Mouse (Mus musculus) myocyte (in vitro differentiated cells): ENCODE measurements around the gene Fbxl20. TPM values are rescaled to one million over a fixed set of nuclear protein-coding genes. Genes with fewer than 3 reads are reported as not detected.

ENCODE experiments used
- H3K27me3 ChIP-seq: one replicate; pipeline ENCODE4 v1.6.1; 2011; ENCODE audit not compliant: control insufficient read depth, insufficient read depth, insufficient read length
- H3K36me3 ChIP-seq: one replicate; pipeline ENCODE4 v1.6.1; 2011; ENCODE audit not compliant: control insufficient read depth, insufficient read depth
- H3K4me2 ChIP-seq: one replicate; pipeline ENCODE4 v1.6.1; 2011; ENCODE audit warnings: low read depth, control low read depth
- H3K4me3 ChIP-seq: one replicate; pipeline ENCODE4 v1.5.1; 2011; ENCODE audit warnings: mild to moderate bottlenecking, control low read depth, moderate library complexity
- H3K79me2 ChIP-seq: one replicate; pipeline ENCODE4 v1.6.1; 2011; ENCODE audit not compliant: control insufficient read depth, insufficient read depth
- H3ac ChIP-seq: one replicate; pipeline ENCODE4 v1.6.1; 2011; ENCODE audit not compliant: control insufficient read depth, insufficient read length
- CEBPB ChIP-seq: IDR thresholded peaks from 2 replicates; pipeline ENCODE4 v1.6.1; 2011; ENCODE audit warnings: mild to moderate bottlenecking, moderate library complexity; ENCODE audit not compliant: poor library complexity, insufficient read depth, severe bottlenecking
- E2F4 ChIP-seq: IDR thresholded peaks from one replicate; pipeline ENCODE4 v1.6.1; 2011; ENCODE audit warnings: mild to moderate bottlenecking, control low read depth, moderate library complexity; ENCODE audit not compliant: insufficient read depth
- MAX ChIP-seq: IDR thresholded peaks from one replicate; pipeline ENCODE4 v1.6.1; 2011; ENCODE audit warnings: low read depth, mild to moderate bottlenecking, control low read depth
- MYOD1 ChIP-seq, 3 experiments: IDR thresholded peaks; one replicate each; pipeline ENCODE4 v1.6.1; 2011; ENCODE audit warnings: control low read depth in 2 of 3, low read depth in 2 of 3, mild to moderate bottlenecking in 2 of 3, moderate library complexity in 1 of 3; ENCODE audit not compliant: insufficient read length in 2 of 3, control insufficient read depth in 1 of 3
- MYOG ChIP-seq, 3 experiments: IDR thresholded peaks; one replicate each; pipeline ENCODE4 v1.6.1; 2011; ENCODE audit warnings: control low read depth in 2 of 3, low read depth in 2 of 3, mild to moderate bottlenecking in 2 of 3; ENCODE audit not compliant: insufficient read length in 2 of 3, control insufficient read depth in 1 of 3, insufficient read depth in 1 of 3
- POLR2A ChIP-seq: IDR thresholded peaks from one replicate; pipeline ENCODE4 v1.6.1; 2011; ENCODE audit warnings: low read depth, mild to moderate bottlenecking, control low read depth, moderate library complexity; ENCODE audit not compliant: insufficient read length
- POLR2AphosphoS2 ChIP-seq: IDR thresholded peaks from one replicate; pipeline ENCODE4 v1.6.1; 2011; ENCODE audit warnings: low read depth, control low read depth; ENCODE audit not compliant: insufficient read length
- REST ChIP-seq: IDR thresholded peaks from one replicate; pipeline ENCODE4 v1.6.1; 2011; ENCODE audit warnings: mild to moderate bottlenecking, control low read depth, moderate library complexity; ENCODE audit not compliant: insufficient read depth, insufficient read length
- SRF ChIP-seq: IDR thresholded peaks from one replicate; pipeline ENCODE4 v1.6.1; 2011; ENCODE audit warnings: low read depth; ENCODE audit not compliant: control insufficient read depth, insufficient read length
- TCF12 ChIP-seq: IDR thresholded peaks from one replicate; pipeline ENCODE4 v1.6.1; 2011; ENCODE audit warnings: mild to moderate bottlenecking, control low read depth; ENCODE audit not compliant: poor library complexity, insufficient read depth, severe bottlenecking
- TCF3 ChIP-seq: IDR thresholded peaks from one replicate; pipeline ENCODE4 v1.6.1; 2011; ENCODE audit warnings: low read depth, control low read depth; ENCODE audit not compliant: insufficient read length
- USF1 ChIP-seq: IDR thresholded peaks from one replicate; pipeline ENCODE4 v1.6.1; 2011; ENCODE audit warnings: low read depth, mild to moderate bottlenecking, control low read depth, moderate library complexity
- polyA plus RNA-seq: library from polyadenylated mRNA; unstranded; fragments of >200 nt; fragmentation: generic; extraction: Trizol; gene quantifications from one replicate; pipeline ENCODE4 v1.2.1, GENCODE M21; 2012; ENCODE audit warnings: missing spikeins

The Fbxl20 gene
- polyA plus RNA-seq, 1 experiment, result 5.9 TPM

- no peaks in the 10 kb centered on the region for H3K79me2 ChIP-seq
- no peak overlapping the region for H3K4me2 ChIP-seq
- TF ChIP-seq TCF3 (no peak), POLR2AphosphoS2 (no peak), E2F4 (no peak), MAX (no peak), MYOG (IDR thresholded peaks at IDR 0.05; ENCODE audit: control insufficient read depth in 1 of 3, insufficient read depth in 1 of 3, insufficient read length in 2 of 3, low read depth in 2 of 3) (no peak), USF1 (no peak), REST (no peak), MYOD1 (IDR thresholded peaks at IDR 0.05; ENCODE audit: control insufficient read depth in 1 of 3, insufficient read length in 2 of 3, low read depth in 2 of 3) (no peak), POLR2A (no peak), SRF (no peak), TCF12 (no peak), CEBPB (no peak)
- H3K27me3 ChIP-seq, result no peaks in the 10 kb centered on the region
- H3ac ChIP-seq, result no peak overlapping the region
- peaks cover 63% of the 10 kb centered on the region for H3K36me3 ChIP-seq
- no peak overlapping the region for H3K4me3 ChIP-seq
These were observed 18.2 kb upstream of the Fbxl20 start for GRCm38 (mm10) chr11:98168400-98168799.

GRCm38 (mm10) chr11:98155094-98155493 lies 4.9 kb upstream of the Fbxl20 start:
- TF ChIP-seq REST, result no peak
- TF ChIP-seq SRF, result no peak
- no peak for TF ChIP-seq POLR2AphosphoS2
- TF ChIP-seq MYOD1 (IDR thresholded peaks at IDR 0.05; ENCODE audit: control insufficient read depth in 1 of 3, insufficient read length in 2 of 3, low read depth in 2 of 3), result no peak
- TF ChIP-seq POLR2A, result no peak
- TF ChIP-seq USF1, result no peak
- TF ChIP-seq E2F4, result no peak
- TF ChIP-seq TCF12, result no peak
- TF ChIP-seq CEBPB, result no peak
- TF ChIP-seq MYOG (IDR thresholded peaks at IDR 0.05; ENCODE audit: control insufficient read depth in 1 of 3, insufficient read depth in 1 of 3, insufficient read length in 2 of 3, low read depth in 2 of 3), result no peak
- no peak for TF ChIP-seq MAX
- no peak for TF ChIP-seq TCF3
- Histone ChIP-seq H3ac (no peak overlapping the region), H3K27me3 (no peaks in the 10 kb centered on the region), H3K4me2 (no peak overlapping the region), H3K4me3 (no peak overlapping the region), H3K36me3 (peaks cover 58% of the 10 kb centered on the region), H3K79me2 (no peaks in the 10 kb centered on the region)

GRCm38 (mm10) chr11:98150625-98151156 lies 488 bp upstream of the Fbxl20 start:
- TF ChIP-seq MAX (no peak), POLR2AphosphoS2 (no peak), TCF12 (no peak), USF1 (no peak), CEBPB (no peak), MYOG (IDR thresholded peaks at IDR 0.05; ENCODE audit: control insufficient read depth in 1 of 3, insufficient read depth in 1 of 3, insufficient read length in 2 of 3, low read depth in 2 of 3) (no peak), E2F4 (no peak), SRF (no peak), TCF3 (no peak)
- Histone ChIP-seq H3K36me3 (peaks cover 19% of the 10 kb centered on the region), H3K79me2 (peaks cover under 1% of the 10 kb centered on the region), H3ac (peak overlapping the region; percentile 31), H3K4me2 (peak overlapping the region; percentile 35), H3K27me3 (no peaks in the 10 kb centered on the region), H3K4me3 (peak overlapping the region; percentile 64)

- no peak for TF ChIP-seq MYOD1 (IDR thresholded peaks at IDR 0.05; ENCODE audit: control insufficient read depth in 1 of 3, insufficient read length in 2 of 3, low read depth in 2 of 3)
- peak; percentile 75 for TF ChIP-seq POLR2A
- no peak for TF ChIP-seq CEBPB
- TF ChIP-seq MAX, result no peak
- TF ChIP-seq REST, result no peak
- peak; percentile 62 for TF ChIP-seq POLR2AphosphoS2
- TF ChIP-seq SRF, result no peak
- H3ac ChIP-seq, result peak overlapping the region; percentile 31
- peak overlapping the region; percentile 64 for H3K4me3 ChIP-seq
- peaks cover 4% of the 10 kb centered on the region for H3K79me2 ChIP-seq
- peaks cover 8% of the 10 kb centered on the region for H3K36me3 ChIP-seq
- H3K4me2 ChIP-seq, result peak overlapping the region; percentile 81
- no peaks in the 10 kb centered on the region for H3K27me3 ChIP-seq
These were observed 876 bp downstream of the Fbxl20 start for GRCm38 (mm10) chr11:98149304-98149750.
